Mouse (Mus musculus) neural tube, embryonic 14.5 days (tissue): ENCODE results near the gene Hic1. TPM values are rescaled to one million over a fixed set of nuclear protein-coding genes. Genes with fewer than 3 reads are reported as not detected.

Experiments used
- ATAC-seq: fragments of 200-750 bp; cut with Nextera tagmentation; 2 replicates; pipeline ENCODE4 v1.8.0; 2017; ENCODE audit warnings: low read depth, mild to moderate bottlenecking, moderate TSS enrichment, moderate library complexity
- H3K27ac ChIP-seq: fragments of 300-500 bp; sonication (generic); 2 replicates; pipeline ENCODE4 v1.5.1; 2014; ENCODE audit warnings: low read depth, mild to moderate bottlenecking, control low read depth, low read length, moderate library complexity, mixed read lengths
- H3K27me3 ChIP-seq: fragments of 300-500 bp; sonication (generic); 2 replicates; pipeline ENCODE4 v1.6.1; 2014; ENCODE audit warnings: low read length; ENCODE audit not compliant: control insufficient read depth, insufficient read depth
- H3K36me3 ChIP-seq: fragments of 300-500 bp; sonication (generic); 2 replicates; pipeline ENCODE4 v1.6.1; 2014; ENCODE audit warnings: low read length, mixed read lengths; ENCODE audit not compliant: control insufficient read depth, insufficient read depth
- H3K4me1 ChIP-seq: fragments of 300-500 bp; sonication (generic); 2 replicates; pipeline ENCODE4 v1.6.1; 2014; ENCODE audit warnings: low read length; ENCODE audit not compliant: control insufficient read depth, insufficient read depth
- H3K4me2 ChIP-seq: fragments of 300-500 bp; sonication (generic); 2 replicates; pipeline ENCODE4 v1.6.1; 2014; ENCODE audit warnings: mild to moderate bottlenecking, low read depth, low read length, control low read depth
- H3K4me3 ChIP-seq: fragments of 300-500 bp; sonication (generic); 2 replicates; pipeline ENCODE4 v1.5.1; 2014; ENCODE audit warnings: low read depth, low read length, control low read depth, mixed read lengths
- H3K9ac ChIP-seq: fragments of 300-500 bp; sonication (generic); replicated peaks from 2 replicates; pipeline ENCODE4 v1.6.1; 2014; ENCODE audit warnings: low read depth, mild to moderate bottlenecking, control low read depth, low read length, mixed read lengths
- H3K9me3 ChIP-seq: fragments of 300-500 bp; sonication (generic); 2 replicates; pipeline ENCODE4 v1.6.1; 2016; ENCODE audit warnings: low read length; ENCODE audit not compliant: control insufficient read depth
- WGBS: fragments of 180-500 bp; shearing (Covaris S2); extraction: QIAGEN DNeasy Blood & Tissue Kit; methylation state at CpG from one replicate; pipeline ENCODE4 v1.1.7; 2014; 5-methylcytosine and 5-hydroxymethylcytosine counted together
- polyA plus RNA-seq: library from polyadenylated mRNA; unstranded; fragments of >200 nt; fragmentation: Nextera tagmentation; extraction: Ambion mirVana; gene quantifications from 2 replicates; pipeline ENCODE4 v1.2.1, GENCODE M21; 2014

Gene Hic1
- polyA plus RNA-seq, 1 experiment from 2014 or later: 0.33 TPM

DNA sequence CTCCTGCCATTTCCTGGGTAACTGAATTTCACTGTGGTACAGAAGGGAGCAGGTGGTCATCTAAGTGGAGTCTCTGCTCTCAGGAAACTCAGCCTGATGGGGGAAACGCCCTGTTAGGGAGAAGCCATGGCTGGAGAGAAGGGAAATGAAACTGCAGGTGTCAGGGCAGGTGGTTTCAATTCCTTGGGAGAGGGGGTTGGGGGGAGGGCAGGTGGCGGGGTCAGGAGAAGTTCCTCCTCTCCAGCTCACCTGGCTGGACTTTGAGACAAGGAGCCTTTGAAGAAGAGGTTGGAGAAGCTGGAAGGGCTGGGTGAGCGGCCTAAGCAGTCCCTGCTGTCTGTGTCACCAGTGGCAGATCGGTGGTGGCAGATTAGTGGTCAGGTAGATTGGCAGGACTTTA, 37.0 kb upstream of the Hic1 start:
- H3K27ac ChIP-seq: no peak overlapping the region
- no peak overlapping the region for H3K9ac ChIP-seq
- H3K4me2 ChIP-seq: no peak overlapping the region
- no peaks in the 10 kb centered on the region for H3K9me3 ChIP-seq
- ATAC-seq: no peak
- H3K4me1 ChIP-seq: no peaks in the 10 kb centered on the region
- 87% methylated on average over 4 of the region's 4 CpGs for WGBS
- no peak overlapping the region for H3K4me3 ChIP-seq
- H3K27me3 ChIP-seq: no peaks in the 10 kb centered on the region
- no peaks in the 10 kb centered on the region for H3K36me3 ChIP-seq

DNA sequence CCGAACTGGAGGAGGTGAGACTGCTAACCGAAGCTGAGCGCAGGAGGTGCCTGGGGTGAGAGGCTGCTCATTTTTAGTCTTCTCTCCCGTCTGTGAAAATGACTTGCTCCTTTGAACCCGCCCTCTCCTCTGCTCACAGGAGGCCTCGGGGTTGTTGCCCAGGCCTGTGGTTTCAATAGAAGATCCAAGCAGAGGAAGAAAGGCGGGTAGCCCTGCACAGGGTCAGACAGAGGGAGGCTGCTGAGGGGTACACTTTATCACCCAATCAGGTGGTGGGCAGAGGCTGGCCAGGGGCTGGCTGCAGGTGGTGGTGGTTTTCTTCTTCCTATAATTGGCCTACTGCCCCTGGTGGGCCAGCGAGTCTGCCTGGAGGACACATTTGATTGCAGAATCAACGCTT, 35.2 kb upstream of the Hic1 start:
- H3K4me2 ChIP-seq: no peak overlapping the region
- WGBS: 44% methylated on average over 9 of the region's 9 CpGs
- no peak for ATAC-seq
- no peak overlapping the region for H3K4me3 ChIP-seq
- no peaks in the 10 kb centered on the region for H3K36me3 ChIP-seq
- no peak overlapping the region for H3K27ac ChIP-seq
- H3K4me1 ChIP-seq: no peaks in the 10 kb centered on the region
- no peaks in the 10 kb centered on the region for H3K27me3 ChIP-seq
- H3K9me3 ChIP-seq: no peaks in the 10 kb centered on the region
- no peak overlapping the region for H3K9ac ChIP-seq

DNA sequence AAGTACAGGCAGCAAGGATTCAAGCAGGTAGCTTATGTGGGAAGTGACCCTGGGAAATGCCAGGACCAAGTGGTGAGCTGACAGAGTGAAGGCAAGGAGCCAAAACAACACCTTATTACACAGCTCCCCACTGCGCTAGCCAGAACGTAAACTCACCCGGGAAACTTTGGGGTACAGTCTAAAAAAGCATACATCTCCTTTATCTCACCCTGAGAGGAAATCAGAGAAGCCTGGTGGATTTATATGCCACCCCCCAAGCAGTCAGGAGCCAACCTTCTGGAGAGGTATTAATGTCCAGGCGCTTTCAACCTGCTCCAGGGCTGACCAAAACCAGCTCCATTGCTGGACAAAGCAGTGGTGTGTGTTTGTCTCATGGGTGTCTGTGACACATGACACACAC, 34.6 kb upstream of the Hic1 start:
- no peaks in the 10 kb centered on the region for H3K4me1 ChIP-seq
- no peak overlapping the region for H3K27ac ChIP-seq
- ATAC-seq: no peak
- H3K27me3 ChIP-seq: no peaks in the 10 kb centered on the region
- WGBS: 81% methylated on average over 4 of the region's 4 CpGs
- no peak overlapping the region for H3K9ac ChIP-seq
- no peaks in the 10 kb centered on the region for H3K36me3 ChIP-seq
- H3K4me2 ChIP-seq: no peak overlapping the region
- no peaks in the 10 kb centered on the region for H3K9me3 ChIP-seq
- H3K4me3 ChIP-seq: no peak overlapping the region

DNA sequence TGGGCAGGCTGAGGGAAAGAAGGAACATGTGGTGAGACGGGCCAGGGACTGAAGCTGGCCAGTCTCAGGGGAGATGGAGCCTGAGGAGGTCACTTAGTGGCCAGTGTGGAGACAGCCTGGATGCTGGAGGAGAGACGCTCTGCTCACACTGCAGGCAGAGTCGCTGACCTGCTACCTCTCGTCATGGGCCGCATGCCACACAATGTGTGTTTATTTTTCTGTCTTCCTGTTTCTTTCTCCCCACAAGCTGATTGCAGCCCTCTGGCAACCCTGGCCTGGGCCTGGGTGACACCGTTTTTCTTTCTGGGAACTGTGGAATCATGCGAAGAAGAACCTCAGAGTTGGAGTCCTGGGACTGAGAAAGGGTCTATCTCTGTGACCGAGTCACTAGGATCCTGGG, 32.4 kb upstream of the Hic1 start:
- Histone ChIP-seq H3K9ac (no peak overlapping the region), H3K27ac (0 out of 2 replicates have a peak overlapping the region, but pooled peaks have one; percentile 10), H3K27me3 (no peaks in the 10 kb centered on the region), H3K36me3 (no peaks in the 10 kb centered on the region), H3K4me1 (no peaks in the 10 kb centered on the region), H3K4me3 (no peak overlapping the region), H3K9me3 (no peaks in the 10 kb centered on the region), H3K4me2 (no peak overlapping the region)
- no peak for ATAC-seq
- WGBS: 59% methylated on average over 8 of the region's 8 CpGs

DNA sequence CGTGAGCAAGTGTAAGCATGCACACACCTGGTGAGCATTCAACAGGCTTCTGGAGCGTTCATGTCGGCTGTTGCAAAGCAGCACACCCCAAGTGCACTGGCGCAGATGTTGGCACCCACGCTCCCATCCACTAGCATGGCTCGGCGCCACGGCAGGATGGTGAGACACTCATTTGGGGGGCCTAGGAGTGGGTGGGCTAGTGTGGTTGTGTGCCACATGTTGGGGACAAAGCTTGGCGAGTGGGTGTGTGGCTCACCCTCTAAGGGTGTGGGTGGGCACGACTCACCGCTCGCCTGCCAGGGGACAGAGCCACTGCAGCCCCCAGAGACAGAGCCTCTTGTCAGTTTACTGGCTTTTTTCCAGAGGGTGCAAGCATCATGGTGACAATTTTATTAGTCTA, 31.6 kb upstream of the Hic1 start:
- Histone ChIP-seq H3K4me1 (peaks cover 2% of the 10 kb centered on the region; the same call in 1 of the 2 replicates), H3K27ac (no peak overlapping the region), H3K4me3 (no peak overlapping the region), H3K9me3 (no peaks in the 10 kb centered on the region), H3K36me3 (no peaks in the 10 kb centered on the region), H3K4me2 (no peak overlapping the region), H3K27me3 (peaks cover 4% of the 10 kb centered on the region), H3K9ac (no peak overlapping the region)
- no peak for ATAC-seq
- 86% methylated on average over 12 of the region's 12 CpGs for WGBS

DNA sequence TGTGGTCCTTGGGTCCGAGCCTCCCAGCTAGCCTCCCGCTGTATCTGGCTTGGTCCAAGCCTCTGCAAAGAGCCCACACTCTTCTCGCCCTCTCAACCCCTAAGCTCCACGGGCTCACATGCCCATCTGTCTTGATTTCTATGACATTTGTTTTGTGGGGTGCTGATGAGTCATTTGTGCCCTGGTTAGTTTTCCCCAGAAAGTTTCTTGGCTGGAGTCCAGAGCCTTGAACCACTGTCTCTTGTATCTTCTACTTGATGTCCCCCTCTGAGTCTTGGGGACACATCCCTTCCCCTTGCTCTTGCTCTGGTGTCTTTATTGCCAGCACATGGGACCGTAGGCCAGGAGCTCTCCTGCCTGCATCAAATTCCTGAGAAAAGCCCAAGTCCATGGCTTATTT, 30.6 kb upstream of the Hic1 start:
- Histone ChIP-seq H3K4me2 (no peak overlapping the region), H3K4me1 (peaks cover 6% of the 10 kb centered on the region), H3K9ac (no peak overlapping the region), H3K27ac (no peak overlapping the region), H3K9me3 (no peaks in the 10 kb centered on the region), H3K27me3 (peaks cover 10% of the 10 kb centered on the region), H3K36me3 (no peaks in the 10 kb centered on the region), H3K4me3 (no peak overlapping the region)
- 82% methylated on average over 5 of the region's 5 CpGs for WGBS
- no peak for ATAC-seq

DNA sequence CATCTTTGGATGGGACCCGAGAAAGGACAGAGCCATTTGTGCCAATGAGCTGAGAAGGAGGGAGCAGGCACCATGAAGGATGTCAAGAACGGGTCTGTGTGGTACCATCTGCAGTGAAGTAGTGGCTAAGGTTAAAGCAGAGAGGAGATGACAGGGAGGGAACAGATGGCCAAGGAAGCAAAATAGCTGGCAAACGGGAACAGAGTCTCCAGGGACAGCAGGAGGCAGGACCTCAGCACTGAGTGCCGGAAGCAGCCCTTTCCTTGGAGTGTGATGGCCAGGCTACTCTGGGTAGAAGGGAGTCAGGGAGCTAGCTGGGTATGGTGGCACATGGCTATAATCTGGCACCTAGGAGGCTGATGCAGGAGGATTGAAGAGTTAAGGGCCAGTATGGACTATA, 29.5 kb upstream of the Hic1 start:
- no peak overlapping the region for H3K4me2 ChIP-seq
- ATAC-seq: no peak
- H3K4me3 ChIP-seq: no peak overlapping the region
- H3K9me3 ChIP-seq: no peaks in the 10 kb centered on the region
- H3K4me1 ChIP-seq: peaks cover 12% of the 10 kb centered on the region
- no peak overlapping the region for H3K27ac ChIP-seq
- no peak overlapping the region for H3K9ac ChIP-seq
- peaks cover 20% of the 10 kb centered on the region for H3K27me3 ChIP-seq
- H3K36me3 ChIP-seq: no peaks in the 10 kb centered on the region
- WGBS: 58% methylated on average over 4 of the region's 4 CpGs

DNA sequence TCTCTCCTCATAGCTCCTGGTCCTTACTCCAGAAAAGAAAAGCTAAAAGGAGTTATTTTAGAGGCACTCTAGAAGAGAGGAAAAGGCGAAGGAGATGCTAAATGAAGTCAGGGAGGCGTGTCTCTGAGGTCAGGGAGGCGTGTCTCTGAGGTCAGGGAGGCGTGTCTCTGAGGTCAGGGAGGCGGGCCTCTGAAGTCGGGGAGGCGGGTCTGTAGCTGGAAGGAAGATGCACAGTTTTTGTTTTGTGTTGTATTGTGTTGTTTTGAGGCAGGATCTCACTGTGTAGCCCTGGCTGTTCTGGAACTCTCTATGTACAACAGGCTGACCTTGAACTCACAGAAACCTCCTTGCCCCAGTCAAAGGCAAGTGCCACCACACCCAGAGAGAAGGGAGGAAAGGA, 28.6 kb upstream of the Hic1 start:
- Histone ChIP-seq H3K27me3 (peaks cover 26% of the 10 kb centered on the region), H3K27ac (no peak overlapping the region), H3K9ac (no peak overlapping the region), H3K4me1 (peaks cover 12% of the 10 kb centered on the region), H3K4me3 (no peak overlapping the region), H3K4me2 (no peak overlapping the region), H3K9me3 (no peaks in the 10 kb centered on the region), H3K36me3 (no peaks in the 10 kb centered on the region)
- ATAC-seq: no peak
- 37% methylated on average over 7 of the region's 7 CpGs for WGBS

DNA sequence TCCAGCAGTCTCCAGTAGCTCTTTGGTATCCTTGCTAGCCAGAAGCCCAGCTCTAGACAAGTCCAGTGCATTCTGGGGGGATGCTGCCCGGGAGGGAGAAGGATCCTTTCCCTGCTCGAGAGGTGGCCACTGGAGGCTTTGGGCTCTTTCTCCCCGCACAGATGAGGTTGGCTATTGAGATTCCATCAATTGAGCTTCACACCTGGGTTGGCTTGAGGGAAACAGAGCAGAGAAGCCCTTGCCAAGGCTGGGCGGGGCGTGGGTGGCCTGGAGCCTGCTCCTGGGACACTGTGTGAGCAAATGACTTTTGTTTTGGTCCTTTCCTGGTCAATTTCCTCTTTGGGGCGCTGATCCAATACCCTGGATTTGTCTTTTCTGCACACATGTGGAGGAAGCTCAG, 26.8 kb upstream of the Hic1 start:
- Histone ChIP-seq H3K9me3 (no peaks in the 10 kb centered on the region), H3K27ac (no peak overlapping the region), H3K4me3 (peak overlapping the region; percentile 15; the same call in 1 of the 2 replicates), H3K9ac (no peak overlapping the region), H3K4me1 (peaks cover 12% of the 10 kb centered on the region), H3K4me2 (peak overlapping the region; percentile 72), H3K27me3 (peaks cover 26% of the 10 kb centered on the region), H3K36me3 (no peaks in the 10 kb centered on the region)
- 54% methylated on average over 6 of the region's 6 CpGs for WGBS
- ATAC-seq: no peak
